Mouse (Mus musculus): ENCODE results near the gene Ptprj. TPM values are rescaled to one million over a fixed set of nuclear protein-coding genes. Genes with fewer than 3 reads are reported as not detected.

Gene Ptprj
- 3.0 and 3.5 TPM in 2 replicates for polyA plus RNA-seq (2014; fragmentation: Nextera tagmentation; extraction: Ambion mirVana)

GRCm38 (mm10) chr2:90580236-90581005 is at the start of gene Ptprj:
TSS of gene Ptprj (minus strand) at chr2:90580647.
- Histone ChIP-seq H3K4me3 (ENCODE audit: low read depth, low read length) (peak within 1 kb of the TSS; percentile 82), H3K9ac (replicated peaks; ENCODE audit: low read length) (peak within 1 kb of the TSS; percentile 80), H3K27ac (replicated peaks; ENCODE audit: low read depth, low read length) (peak within 1 kb of the TSS; percentile 75), H3K4me1 (ENCODE audit: control insufficient read depth, insufficient read depth, low read length) (no peaks in the 10 kb centered on the region), H3K9me3 (replicated peaks; ENCODE audit: control insufficient read depth, low read length) (no peaks in the 10 kb centered on the region), H3K27me3 (ENCODE audit: control insufficient read depth, insufficient read depth, low read length) (no peaks in the 10 kb centered on the region), H3K4me2 (ENCODE audit: low read depth, low read length) (peak within 1 kb of the TSS; percentile 99), H3K36me3 (replicated peaks; ENCODE audit: control insufficient read depth, insufficient read depth, low read depth, low read length) (no peaks in the 10 kb centered on the region)
- DNase-seq (ENCODE audit: low spot score) (peak; percentile 75), ATAC-seq (replicated peaks; ENCODE audit: insufficient number of reproducible peaks, low FRiP score, low TSS enrichment, low read depth) (peak; percentile 87)
- 0% methylated on average over 70 of the region's 100 CpGs for WGBS

- no peak overlapping the region for H3K4me3 ChIP-seq (ENCODE audit: low read depth, low read length)
- ATAC-seq (replicated peaks; ENCODE audit: insufficient number of reproducible peaks, low FRiP score, low TSS enrichment, low read depth) (no peak), DNase-seq (ENCODE audit: low spot score) (no peak)
- WGBS, result 51% methylated on average over 2 of the region's 2 CpGs
- no peaks in the 10 kb centered on the region for H3K4me1 ChIP-seq (ENCODE audit: control insufficient read depth, insufficient read depth, low read length)
- H3K9ac ChIP-seq (replicated peaks; ENCODE audit: low read length), result no peak overlapping the region
- H3K27ac ChIP-seq (replicated peaks; ENCODE audit: low read depth, low read length), result no peak overlapping the region
- no peaks in the 10 kb centered on the region for H3K9me3 ChIP-seq (replicated peaks; ENCODE audit: control insufficient read depth, low read length)
- no peaks in the 10 kb centered on the region for H3K36me3 ChIP-seq (replicated peaks; ENCODE audit: control insufficient read depth, insufficient read depth, low read depth, low read length)
- H3K27me3 ChIP-seq (ENCODE audit: control insufficient read depth, insufficient read depth, low read length), result no peaks in the 10 kb centered on the region
- no peak overlapping the region for H3K4me2 ChIP-seq (ENCODE audit: low read depth, low read length)
Observed at GRCm38 (mm10) chr2:90629552-90629951, 49.1 kb upstream of the Ptprj start.

GRCm38 (mm10) chr2:90628261-90628660 is 47.8 kb upstream of the Ptprj start:
- WGBS, result 93% methylated on average over 5 of the region's 5 CpGs
- Histone ChIP-seq H3K4me2 (ENCODE audit: low read depth, low read length) (no peak overlapping the region), H3K36me3 (replicated peaks; ENCODE audit: control insufficient read depth, insufficient read depth, low read depth, low read length) (no peaks in the 10 kb centered on the region), H3K27ac (replicated peaks; ENCODE audit: low read depth, low read length) (no peak overlapping the region), H3K27me3 (ENCODE audit: control insufficient read depth, insufficient read depth, low read length) (no peaks in the 10 kb centered on the region), H3K9ac (replicated peaks; ENCODE audit: low read length) (no peak overlapping the region), H3K9me3 (replicated peaks; ENCODE audit: control insufficient read depth, low read length) (no peaks in the 10 kb centered on the region), H3K4me1 (ENCODE audit: control insufficient read depth, insufficient read depth, low read length) (no peaks in the 10 kb centered on the region), H3K4me3 (ENCODE audit: low read depth, low read length) (no peak overlapping the region)
- ATAC-seq (replicated peaks; ENCODE audit: insufficient number of reproducible peaks, low FRiP score, low TSS enrichment, low read depth) (no peak), DNase-seq (ENCODE audit: low spot score) (no peak)

- Histone ChIP-seq H3K36me3 (replicated peaks; ENCODE audit: control insufficient read depth, insufficient read depth, low read depth, low read length) (no peaks in the 10 kb centered on the region), H3K4me1 (ENCODE audit: control insufficient read depth, insufficient read depth, low read length) (no peaks in the 10 kb centered on the region), H3K9ac (replicated peaks; ENCODE audit: low read length) (no peak overlapping the region), H3K9me3 (replicated peaks; ENCODE audit: control insufficient read depth, low read length) (no peaks in the 10 kb centered on the region), H3K4me2 (ENCODE audit: low read depth, low read length) (no peak overlapping the region), H3K27ac (replicated peaks; ENCODE audit: low read depth, low read length) (no peak overlapping the region), H3K4me3 (ENCODE audit: low read depth, low read length) (no peak overlapping the region), H3K27me3 (ENCODE audit: control insufficient read depth, insufficient read depth, low read length) (no peaks in the 10 kb centered on the region)
- DNase-seq (ENCODE audit: low spot score) (peak; percentile 81), ATAC-seq (replicated peaks; ENCODE audit: insufficient number of reproducible peaks, low FRiP score, low TSS enrichment, low read depth) (no peak)
- 17% methylated on average over 6 of the region's 6 CpGs for WGBS
Observed at GRCm38 (mm10) chr2:90624920-90625319, 44.5 kb upstream of the Ptprj start.

- H3K9ac ChIP-seq (replicated peaks; ENCODE audit: low read length), result no peak overlapping the region
- 48% methylated on average over 4 of the region's 4 CpGs for WGBS
- H3K4me3 ChIP-seq (ENCODE audit: low read depth, low read length), result no peak overlapping the region
- H3K27ac ChIP-seq (replicated peaks; ENCODE audit: low read depth, low read length), result no peak overlapping the region
- no peak overlapping the region for H3K4me2 ChIP-seq (ENCODE audit: low read depth, low read length)
- no peaks in the 10 kb centered on the region for H3K4me1 ChIP-seq (ENCODE audit: control insufficient read depth, insufficient read depth, low read length)
- H3K9me3 ChIP-seq (replicated peaks; ENCODE audit: control insufficient read depth, low read length), result no peaks in the 10 kb centered on the region
- no peaks in the 10 kb centered on the region for H3K27me3 ChIP-seq (ENCODE audit: control insufficient read depth, insufficient read depth, low read length)
- DNase-seq (ENCODE audit: low spot score), result no peak
- H3K36me3 ChIP-seq (replicated peaks; ENCODE audit: control insufficient read depth, insufficient read depth, low read depth, low read length), result no peaks in the 10 kb centered on the region
- no peak for ATAC-seq (replicated peaks; ENCODE audit: insufficient number of reproducible peaks, low FRiP score, low TSS enrichment, low read depth)
Observed at GRCm38 (mm10) chr2:90624339-90624738, 43.9 kb upstream of the Ptprj start.

DNA sequence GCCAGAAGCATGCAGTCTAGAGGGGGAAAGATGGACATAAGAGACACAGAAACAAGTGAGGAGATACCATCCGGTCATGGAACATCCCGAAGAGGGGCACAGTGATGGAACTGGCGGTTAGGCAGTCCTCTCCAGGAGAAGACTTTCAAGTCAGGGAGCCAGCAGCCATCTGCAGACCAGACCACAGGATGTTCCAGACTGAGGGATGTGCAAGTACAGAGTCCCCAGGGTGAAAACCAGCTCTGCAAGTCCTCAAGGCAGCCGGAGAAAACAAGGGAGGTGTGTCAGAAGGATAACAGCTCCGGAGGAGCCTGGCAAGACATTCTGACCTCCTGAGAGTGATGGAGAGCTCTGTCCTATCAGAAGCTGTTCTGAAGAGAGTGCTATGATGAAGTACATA is 40.4 kb upstream of the Ptprj start:
- Histone ChIP-seq H3K27me3 (ENCODE audit: control insufficient read depth, insufficient read depth, low read length) (no peaks in the 10 kb centered on the region), H3K4me2 (ENCODE audit: low read depth, low read length) (no peak overlapping the region), H3K27ac (replicated peaks; ENCODE audit: low read depth, low read length) (no peak overlapping the region), H3K4me3 (ENCODE audit: low read depth, low read length) (no peak overlapping the region), H3K36me3 (replicated peaks; ENCODE audit: control insufficient read depth, insufficient read depth, low read depth, low read length) (no peaks in the 10 kb centered on the region), H3K9me3 (replicated peaks; ENCODE audit: control insufficient read depth, low read length) (no peaks in the 10 kb centered on the region), H3K4me1 (ENCODE audit: control insufficient read depth, insufficient read depth, low read length) (no peaks in the 10 kb centered on the region), H3K9ac (replicated peaks; ENCODE audit: low read length) (no peak overlapping the region)
- 69% methylated on average over 5 of the region's 5 CpGs for WGBS
- DNase-seq (ENCODE audit: low spot score) (no peak), ATAC-seq (replicated peaks; ENCODE audit: insufficient number of reproducible peaks, low FRiP score, low TSS enrichment, low read depth) (no peak)

DNA sequence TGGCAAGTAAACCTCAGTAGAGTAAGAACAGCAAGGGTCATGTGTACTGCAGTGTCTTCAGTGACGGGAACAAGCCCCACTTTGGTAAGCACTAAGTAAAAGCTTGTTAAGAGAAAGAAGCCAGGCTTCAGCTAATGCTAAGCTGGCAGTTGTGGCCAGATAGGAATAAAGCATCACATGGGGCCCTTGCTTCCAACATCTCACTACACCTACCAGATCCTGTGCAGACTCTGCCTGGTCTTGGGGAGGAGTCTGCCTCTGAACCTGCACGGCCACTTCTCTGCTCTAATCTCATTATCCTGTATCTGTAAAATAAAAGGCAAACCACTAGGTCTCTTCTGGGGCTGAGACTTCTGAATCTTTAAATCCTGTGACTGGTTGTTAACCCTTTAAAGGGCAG is 39.2 kb upstream of the Ptprj start:
- no peak overlapping the region for H3K4me3 ChIP-seq (ENCODE audit: low read depth, low read length)
- H3K9me3 ChIP-seq (replicated peaks; ENCODE audit: control insufficient read depth, low read length), result no peaks in the 10 kb centered on the region
- WGBS, result 38% methylated on average over 2 of the region's 2 CpGs
- H3K27ac ChIP-seq (replicated peaks; ENCODE audit: low read depth, low read length), result no peak overlapping the region
- no peaks in the 10 kb centered on the region for H3K27me3 ChIP-seq (ENCODE audit: control insufficient read depth, insufficient read depth, low read length)
- ATAC-seq (replicated peaks; ENCODE audit: insufficient number of reproducible peaks, low FRiP score, low TSS enrichment, low read depth) (no peak), DNase-seq (ENCODE audit: low spot score) (no peak)
- no peak overlapping the region for H3K9ac ChIP-seq (replicated peaks; ENCODE audit: low read length)
- H3K4me1 ChIP-seq (ENCODE audit: control insufficient read depth, insufficient read depth, low read length), result no peaks in the 10 kb centered on the region
- no peaks in the 10 kb centered on the region for H3K36me3 ChIP-seq (replicated peaks; ENCODE audit: control insufficient read depth, insufficient read depth, low read depth, low read length)
- H3K4me2 ChIP-seq (ENCODE audit: low read depth, low read length), result no peak overlapping the region

- Histone ChIP-seq H3K4me3 (ENCODE audit: low read depth, low read length) (no peak overlapping the region), H3K36me3 (replicated peaks; ENCODE audit: control insufficient read depth, insufficient read depth, low read depth, low read length) (no peaks in the 10 kb centered on the region), H3K4me1 (ENCODE audit: control insufficient read depth, insufficient read depth, low read length) (no peaks in the 10 kb centered on the region), H3K27ac (replicated peaks; ENCODE audit: low read depth, low read length) (no peak overlapping the region), H3K27me3 (ENCODE audit: control insufficient read depth, insufficient read depth, low read length) (no peaks in the 10 kb centered on the region), H3K9me3 (replicated peaks; ENCODE audit: control insufficient read depth, low read length) (no peaks in the 10 kb centered on the region), H3K4me2 (ENCODE audit: low read depth, low read length) (no peak overlapping the region), H3K9ac (replicated peaks; ENCODE audit: low read length) (no peak overlapping the region)
- DNase-seq (ENCODE audit: low spot score) (no peak), ATAC-seq (replicated peaks; ENCODE audit: insufficient number of reproducible peaks, low FRiP score, low TSS enrichment, low read depth) (no peak)
- WGBS, result 89% methylated on average over 14 of the region's 14 CpGs
Observed at GRCm38 (mm10) chr2:90614651-90615171, 34.3 kb upstream of the Ptprj start.

Measured in embryonic facial prominence, embryonic 11.5 days (tissue).